Mouse (Mus musculus) activated CD4-positive, CD25-positive, alpha-beta regulatory T cell, adult 4 months (primary cell): Measurements from ENCODE around the gene Ppm1l. TPM values are rescaled to one million over a fixed set of nuclear protein-coding genes. Genes with fewer than 3 reads are reported as not detected.
A peak's percentile ranks its signal among the peaks of the same experiment; 100 is the strongest.

Source experiments
- ATAC-seq: one replicate; pipeline ENCODE4 v1.8.0; 2017
- polyA plus RNA-seq, 2 experiments: library from polyadenylated mRNA; unstranded; fragments of 100-300 nt; shearing (Covaris generic); gene quantifications; one replicate each; pipeline ENCODE4 v1.2.1; 2017

Gene Ppm1l
- polyA plus RNA-seq, 2 experiments from 2014 or later: 2.9 to 3.2 TPM

DNA sequence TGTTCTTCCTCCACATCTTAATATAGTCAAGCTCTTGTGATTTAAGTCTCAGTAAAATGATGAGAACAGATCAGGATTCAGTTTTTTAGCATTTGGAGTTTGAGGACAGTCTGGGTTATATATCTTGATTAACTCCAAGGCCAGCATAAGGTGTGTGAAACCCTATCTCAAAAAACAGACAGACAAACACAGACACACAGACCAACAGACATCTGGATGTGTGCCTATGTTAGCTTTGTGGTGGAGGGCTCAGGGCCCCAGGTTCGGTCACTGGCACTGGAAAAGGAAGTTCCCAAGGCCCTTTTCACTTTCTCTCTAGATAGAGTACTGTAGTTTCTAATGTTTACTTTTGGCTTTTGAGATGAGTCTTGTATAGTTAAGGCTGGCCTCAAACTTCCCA lies 23.8 kb downstream of the Ppm1l start:
- no peak for ATAC-seq

DNA sequence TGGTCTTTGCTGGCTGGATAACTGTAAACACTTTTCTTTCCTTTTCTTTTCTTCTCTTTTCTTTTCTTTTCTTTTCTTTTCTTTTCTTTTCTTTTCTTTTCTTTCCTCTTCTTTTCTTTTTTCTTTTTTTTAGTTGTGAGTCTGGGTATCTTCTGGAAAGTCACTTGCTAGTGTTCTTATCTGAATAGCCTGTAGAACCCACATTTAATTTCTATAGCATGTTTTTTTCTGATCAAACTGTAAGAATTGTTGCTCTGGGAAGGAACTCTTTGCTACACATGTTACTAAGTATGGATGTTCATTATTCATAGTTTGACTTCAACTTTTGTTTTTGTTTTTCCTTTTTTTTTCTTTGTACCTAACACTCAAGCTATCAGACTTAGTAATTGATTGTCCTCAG lies 24.3 kb downstream of the Ppm1l start:
- no peak for ATAC-seq

DNA sequence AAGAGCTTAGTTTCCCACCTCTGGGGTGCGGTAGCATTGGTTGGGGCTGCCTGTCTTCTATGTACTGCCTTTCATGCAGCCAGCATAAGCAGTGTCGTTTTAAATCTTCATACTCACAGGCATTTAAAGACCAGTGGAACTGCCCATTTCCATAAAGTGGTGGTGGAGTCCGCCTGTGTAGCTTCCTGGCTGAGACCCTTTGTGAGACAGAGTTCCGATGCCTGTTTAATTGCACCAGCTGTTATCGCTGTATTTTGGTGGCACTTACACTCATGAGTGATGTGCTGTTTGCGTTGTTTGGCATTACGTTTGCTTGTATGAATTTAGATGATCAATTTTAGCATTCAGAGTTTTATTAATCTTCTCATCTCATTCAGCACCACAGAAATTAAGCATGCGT lies 24.9 kb downstream of the Ppm1l start:
- no peak for ATAC-seq

DNA sequence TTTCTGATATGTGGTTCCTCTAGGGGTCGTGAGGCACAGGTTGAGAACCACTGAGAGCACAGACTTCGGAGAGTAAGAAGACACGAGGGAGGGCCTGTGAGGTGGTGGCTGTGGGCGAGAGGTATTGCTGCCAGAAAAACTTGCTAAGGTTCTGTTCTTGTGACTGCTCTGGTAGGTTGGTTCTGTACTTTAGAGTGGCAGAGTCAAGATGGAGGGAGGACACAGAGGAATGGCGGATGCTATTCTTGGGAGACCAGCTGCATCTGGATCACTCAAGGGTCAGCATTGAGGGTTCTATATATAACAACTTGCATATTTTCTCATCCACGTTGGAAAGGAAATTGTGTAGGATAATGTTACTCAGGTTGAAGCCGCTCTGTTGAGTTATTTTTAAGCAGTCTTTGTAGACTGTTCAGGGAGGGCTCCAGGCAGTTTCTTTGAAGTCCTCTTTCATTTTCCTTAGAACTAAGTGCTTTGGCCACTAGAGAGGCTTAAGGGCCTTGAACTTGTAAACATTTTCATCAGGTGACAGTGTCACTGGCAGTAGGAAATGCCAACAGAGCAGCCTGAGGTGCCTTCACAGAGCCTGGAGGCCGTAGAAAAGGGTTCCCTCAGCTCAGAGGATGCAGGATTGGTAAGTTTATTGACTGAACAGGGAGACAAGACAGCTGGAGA lies 25.7 kb downstream of the Ppm1l start:
- ATAC-seq: no peak

DNA sequence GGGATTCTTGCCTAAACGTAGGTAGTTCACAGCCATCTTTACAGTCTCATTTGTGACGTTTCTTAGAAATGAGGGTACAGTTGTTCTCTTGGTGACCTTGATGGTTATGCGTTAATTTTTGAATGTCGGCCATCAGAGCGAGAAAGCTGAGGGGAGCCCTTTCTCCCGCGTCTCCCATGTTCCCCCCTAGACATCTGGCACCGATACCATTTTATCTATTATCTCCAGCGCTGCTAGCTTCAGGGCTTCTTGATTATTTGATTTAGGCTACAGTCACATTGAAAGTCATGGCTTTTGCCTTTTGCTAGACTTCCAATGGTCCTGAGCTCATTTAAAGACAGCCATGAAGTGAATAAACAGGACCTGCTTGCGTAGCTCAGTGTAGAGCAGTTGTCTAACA lies 26.5 kb downstream of the Ppm1l start:
- ATAC-seq: no peak

DNA sequence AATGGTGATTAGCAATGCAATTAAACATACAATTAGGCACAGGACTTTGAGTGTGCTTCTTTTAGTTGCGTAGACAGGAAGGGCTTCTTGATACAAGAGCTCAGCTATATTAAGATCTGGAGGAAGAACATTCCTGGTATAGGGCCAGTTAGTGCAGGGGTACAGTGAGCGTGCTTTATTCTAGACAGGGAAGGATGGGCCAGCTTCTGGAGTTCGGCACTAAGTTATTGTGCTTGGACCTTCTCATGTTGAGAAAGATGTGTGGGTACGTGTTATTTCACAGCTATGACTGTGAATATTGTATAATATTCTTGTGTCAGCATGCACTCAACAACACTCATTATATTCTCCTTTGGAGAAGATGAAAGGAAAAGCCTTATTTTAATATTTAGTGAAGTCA lies 29.9 kb downstream of the Ppm1l start:
- no peak for ATAC-seq

DNA sequence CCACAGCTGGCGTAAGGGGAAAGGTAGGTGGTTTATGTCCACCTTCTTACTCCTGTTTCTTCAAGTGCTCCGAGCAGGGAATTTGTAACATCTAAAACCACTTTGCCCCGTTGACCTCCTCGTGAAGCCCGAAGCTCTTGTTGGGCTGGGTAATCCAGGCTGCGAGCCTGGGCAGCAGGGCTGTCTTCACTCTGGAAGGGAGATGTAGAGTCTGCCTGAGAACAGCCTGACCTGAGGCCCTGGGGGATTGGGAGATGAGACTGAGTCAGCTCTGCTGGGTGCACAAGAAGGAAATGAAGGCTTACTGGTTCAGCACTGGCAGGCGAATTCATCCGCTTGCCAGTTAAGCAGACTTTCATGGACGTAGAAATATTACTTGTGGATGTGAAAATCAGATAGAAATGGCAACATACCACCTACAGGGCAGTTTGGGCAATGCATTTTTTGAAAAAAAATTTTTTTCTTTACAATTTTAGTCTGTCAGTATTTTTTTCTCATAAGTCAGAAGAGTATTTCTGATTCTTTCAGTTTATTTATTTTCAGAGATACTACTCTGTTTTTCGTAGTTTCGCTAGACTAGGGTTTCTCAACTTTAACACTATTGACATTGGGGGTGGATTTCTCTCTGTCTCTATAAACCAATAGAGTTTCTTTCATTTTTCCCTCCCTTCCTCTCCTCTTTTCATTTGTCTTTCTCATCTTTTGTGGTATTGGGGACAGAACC lies 31.7 kb downstream of the Ppm1l start:
- ATAC-seq: no peak

DNA sequence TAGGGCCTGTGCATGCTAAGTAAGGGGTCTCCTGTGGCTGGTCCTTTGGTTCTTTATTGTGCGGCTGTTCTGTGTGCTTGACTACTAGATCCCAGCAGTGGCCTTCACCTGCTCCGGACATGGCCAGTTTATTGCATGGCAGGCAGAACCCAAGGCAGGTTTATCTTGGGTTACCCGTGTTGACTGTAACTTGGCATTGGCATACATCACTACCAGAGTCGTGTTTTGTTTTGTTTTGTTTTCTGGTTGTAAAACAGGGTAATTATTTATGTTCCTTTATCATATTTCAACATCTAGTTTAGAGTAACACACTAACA lies 32.2 kb downstream of the Ppm1l start:
- no peak for ATAC-seq

DNA sequence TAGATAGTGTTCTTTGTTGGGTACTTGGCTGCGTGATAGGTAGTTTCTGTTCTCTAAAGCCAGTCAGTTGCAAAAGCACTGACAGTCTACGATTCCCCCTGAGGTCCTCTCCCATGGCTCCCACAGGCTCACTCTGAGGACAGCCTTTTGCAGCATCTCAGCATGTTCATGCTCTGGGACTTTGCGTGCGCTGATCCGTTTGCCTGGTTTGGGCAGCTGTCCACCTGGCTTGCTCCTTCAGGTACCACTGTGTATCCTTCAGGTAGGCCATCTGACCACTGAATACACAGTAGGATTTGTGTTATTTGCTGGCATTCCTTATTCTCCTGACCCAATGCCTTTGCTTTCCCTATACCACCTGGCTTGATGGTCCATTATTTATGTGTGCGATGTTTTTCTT lies 33.3 kb downstream of the Ppm1l start:
- no peak for ATAC-seq

DNA sequence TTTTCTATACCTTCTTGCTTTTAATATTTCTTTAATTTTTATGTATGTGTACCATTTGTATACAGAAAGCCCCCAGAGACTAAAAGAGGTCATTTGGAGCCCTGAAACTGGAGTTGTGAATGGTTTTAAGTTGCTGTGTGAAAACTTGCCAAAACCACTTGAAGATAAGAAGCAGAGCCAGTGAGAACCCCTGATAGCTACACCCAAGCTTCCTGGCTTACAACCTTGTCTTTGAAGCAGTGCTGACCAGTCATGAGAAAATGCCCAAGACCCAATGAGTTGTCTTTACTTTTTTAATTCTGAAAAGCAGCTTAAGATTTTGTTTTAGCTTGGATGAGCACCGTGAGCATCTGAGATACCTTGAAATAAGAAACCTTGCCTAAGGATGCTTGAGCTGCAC lies 35.5 kb downstream of the Ppm1l start:
- no peak for ATAC-seq

DNA sequence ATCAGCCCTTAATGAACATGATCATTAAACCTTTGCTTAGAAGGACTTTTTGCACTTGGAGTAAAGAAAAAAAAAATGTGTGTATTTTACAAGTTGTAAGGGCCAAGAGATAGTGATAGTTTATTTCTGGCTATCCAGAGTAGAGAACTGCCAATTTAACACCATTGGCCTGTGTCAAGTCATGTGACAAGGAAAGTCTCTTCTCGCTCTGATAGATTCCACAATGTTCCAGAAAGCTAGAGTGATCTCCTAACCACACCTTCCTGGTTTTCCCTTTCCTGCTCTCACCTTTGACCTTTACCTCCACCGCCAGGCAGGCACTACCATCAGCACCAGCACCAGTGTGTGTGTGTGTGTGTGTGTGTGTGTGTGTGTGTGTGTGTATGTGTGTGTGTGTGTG lies 38.0 kb downstream of the Ppm1l start:
- no peak for ATAC-seq

DNA sequence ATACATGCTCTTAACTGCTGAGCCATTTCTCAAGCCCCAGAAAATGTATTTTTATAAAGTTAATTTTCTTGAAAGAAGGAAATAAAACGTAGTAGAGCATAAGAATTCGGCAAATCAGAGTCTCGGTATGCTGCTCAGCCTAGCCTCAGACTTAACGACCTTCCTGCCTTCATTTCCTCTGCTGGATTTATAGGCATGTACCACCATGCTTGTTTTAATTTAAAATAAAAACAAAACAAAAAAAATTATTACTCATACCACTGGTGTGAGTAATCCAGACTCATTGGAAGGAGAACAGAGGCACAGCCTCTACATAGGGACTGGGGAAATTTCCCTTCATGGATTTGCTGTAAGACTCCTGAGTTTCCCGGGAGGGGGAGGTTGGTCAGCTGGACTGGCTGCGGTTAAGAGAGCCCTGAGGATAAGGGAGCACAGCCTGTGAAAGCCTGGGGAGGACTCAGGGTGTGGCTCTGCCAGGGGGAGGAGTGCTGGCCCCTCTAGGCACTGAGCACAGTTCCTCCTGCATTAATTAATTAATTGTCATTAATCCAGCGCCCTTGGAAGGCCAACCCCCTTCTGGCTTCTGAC lies 39.5 kb downstream of the Ppm1l start:
- ATAC-seq: no peak

DNA sequence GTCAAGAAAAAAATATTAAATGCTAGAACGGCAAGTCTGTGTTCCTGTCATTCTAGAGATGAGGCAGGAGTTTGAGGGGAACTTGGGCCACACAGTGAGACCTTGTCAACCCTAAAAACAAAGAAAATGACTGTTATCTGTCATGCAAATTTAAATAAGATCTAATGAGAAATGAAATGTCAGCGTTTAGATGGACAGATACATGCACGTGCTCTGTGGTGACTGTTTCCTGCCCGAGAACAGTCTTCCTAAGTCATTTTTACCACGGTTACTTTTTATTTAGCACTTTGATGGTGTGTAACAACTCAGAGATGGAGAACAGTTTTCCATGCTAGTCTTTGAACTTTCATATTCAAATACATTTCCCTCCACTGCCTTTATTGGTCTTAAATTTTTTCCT lies 40.1 kb downstream of the Ppm1l start:
- peak; percentile 23 for ATAC-seq

DNA sequence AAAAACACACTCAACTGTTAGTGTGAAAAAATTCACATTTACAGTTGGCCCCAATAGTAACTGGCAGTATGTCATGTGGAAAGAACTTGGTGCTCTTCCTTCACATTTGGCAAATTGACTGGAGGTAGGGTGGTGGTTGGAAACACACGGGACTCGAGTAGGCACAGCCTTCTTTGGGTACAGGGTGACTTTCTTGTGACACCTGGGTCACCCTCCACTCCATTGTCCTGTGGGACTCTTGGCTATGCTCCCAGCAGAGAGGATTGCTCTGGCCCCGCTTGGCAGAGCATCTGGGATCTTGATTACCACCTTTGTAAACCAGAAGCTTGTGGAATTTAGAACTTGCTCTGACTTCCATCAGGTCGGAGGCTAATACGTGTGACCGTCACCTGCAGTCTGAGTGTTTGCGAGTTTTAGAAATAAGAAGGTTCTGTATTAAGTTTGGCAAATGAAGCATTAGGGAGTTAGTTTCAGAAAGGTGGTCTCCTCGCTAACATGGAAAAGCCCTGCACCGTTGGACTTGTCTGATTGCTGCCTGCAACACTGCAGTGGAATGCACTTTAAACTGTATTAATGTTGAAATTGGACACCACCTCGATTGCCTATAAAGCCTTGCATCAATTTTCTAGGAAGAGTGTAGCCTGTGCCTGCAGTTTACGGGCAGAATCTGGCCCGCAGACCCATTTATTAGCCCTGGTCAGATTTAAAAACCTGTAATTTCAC lies 41.4 kb downstream of the Ppm1l start:
- ATAC-seq: no peak

DNA sequence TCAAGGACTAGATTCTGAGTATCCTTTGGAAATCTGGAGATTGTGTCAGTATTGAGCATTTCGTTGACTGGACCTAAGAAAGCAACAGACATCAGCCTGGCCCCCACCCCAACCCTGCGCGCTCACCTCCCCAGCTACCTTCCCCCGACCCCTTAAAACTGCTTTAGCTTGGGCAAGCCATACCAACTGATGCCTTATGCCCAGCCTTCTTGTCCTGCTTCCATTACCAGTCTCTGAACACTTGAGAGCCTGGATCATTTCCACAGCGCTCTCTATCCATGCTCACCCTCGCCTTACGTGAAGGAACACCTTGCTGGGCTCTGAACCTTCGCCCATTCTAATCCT lies 41.9 kb downstream of the Ppm1l start:
- ATAC-seq: no peak

DNA sequence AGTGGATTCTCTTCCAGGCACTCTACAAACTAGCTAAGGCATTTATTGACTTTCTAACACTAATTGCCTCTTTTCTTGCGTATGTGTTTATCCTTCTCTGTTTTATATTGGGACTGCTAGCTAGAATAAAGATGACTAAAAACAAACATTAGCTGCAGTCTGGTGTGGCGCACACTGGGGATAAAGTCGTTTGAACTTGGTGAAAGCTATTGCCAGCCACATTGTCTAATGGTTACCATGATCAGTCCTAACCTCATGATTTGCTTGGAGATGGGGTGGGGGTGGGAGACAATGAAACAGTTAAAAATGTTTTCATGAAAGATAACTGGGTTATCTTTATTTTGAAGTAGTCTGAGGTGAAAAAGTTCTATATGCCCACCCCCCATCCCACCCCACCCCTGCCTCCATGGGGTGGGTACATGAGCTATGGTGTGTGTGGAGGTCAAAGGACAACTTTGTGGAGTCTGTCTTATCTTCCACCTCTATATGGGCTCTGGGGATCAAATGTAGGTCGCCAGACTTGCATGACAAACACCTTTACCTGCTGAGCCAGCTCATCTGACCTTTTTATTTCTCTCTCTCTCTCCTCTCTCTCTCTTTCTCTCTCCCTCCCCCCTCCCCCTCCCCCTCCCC lies 43.7 kb downstream of the Ppm1l start:
- ATAC-seq: no peak

DNA sequence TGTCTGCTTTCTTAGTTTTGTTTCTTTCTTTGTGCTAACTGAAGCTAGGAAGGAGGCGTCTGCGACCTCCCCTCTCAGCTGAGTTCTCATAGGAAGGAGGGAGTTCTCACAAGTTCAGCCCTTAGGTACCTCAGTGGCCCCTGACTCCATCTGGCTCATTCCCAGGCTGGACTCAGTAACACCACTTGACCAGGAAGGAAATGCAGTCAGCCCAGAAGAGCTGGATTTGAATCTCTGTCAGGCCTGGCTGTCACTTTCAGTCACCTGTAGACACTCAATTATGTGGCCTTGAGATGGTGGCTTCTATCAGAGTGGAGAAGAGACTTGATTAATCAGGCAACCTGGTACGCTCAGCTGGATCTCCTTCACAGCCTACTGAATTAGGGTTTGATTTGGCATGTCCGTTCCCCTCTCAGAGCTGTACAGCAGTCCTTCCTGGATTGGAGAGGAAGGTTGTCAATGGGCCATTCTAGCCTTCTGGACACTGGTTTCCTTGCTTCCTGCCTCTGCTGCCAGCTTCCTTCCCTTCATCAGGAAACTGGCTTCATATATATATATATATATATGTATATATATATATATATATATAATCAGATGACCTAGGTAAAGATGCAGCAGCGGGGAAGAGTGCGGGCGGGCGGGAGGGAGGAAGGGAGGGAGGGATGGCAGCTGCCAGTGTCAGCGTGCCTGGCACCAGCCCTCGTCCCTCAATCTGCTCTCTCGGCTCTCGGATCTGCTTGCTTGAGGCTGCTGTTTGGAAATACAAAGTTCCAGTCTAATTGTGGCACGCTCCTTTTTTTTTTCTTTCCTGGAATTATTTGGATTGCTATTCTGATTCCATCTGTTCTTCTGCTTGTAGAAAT lies 45.1 kb downstream of the Ppm1l start:
- no peak for ATAC-seq

DNA sequence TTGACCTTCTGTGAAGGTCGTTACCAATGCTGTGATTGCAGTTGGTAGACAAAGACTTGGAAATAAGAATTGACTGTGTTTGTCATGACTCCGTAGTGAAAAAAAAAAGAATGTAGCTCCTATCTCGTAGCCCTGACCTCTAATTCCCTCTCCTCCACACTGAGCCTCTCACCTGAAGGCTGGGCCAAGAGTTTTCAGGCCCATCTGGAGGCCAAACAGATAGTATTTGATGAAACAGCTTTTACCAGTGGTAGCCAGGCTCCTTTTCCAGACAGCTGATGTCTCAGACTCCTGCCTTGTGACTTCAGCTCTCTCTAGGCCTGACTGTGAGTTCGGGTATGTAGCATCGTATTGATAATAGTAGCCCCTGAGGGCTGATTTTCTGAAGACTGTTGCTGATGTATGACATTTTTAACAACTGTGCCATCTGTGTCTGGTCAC lies 45.7 kb downstream of the Ppm1l start:
- ATAC-seq: no peak

DNA sequence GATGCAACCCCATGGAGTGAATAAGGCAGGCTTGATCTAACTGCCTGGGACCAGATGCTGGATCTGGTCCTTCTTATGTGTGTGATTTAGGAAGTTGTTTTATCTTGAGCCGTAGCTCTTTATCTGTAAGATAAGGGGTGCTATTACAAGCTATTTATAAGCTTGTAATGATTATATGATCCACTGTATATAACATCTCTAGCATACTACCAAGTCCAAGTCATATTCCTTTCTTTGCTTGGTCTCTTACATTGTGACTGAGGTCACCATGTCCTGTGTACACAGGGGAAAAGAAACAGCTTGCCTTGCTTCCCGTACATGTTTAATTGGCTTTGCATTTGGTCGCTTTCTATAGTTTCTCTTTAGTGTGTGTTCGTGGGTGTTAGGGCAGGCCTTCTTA lies 46.2 kb downstream of the Ppm1l start:
- no peak for ATAC-seq

DNA sequence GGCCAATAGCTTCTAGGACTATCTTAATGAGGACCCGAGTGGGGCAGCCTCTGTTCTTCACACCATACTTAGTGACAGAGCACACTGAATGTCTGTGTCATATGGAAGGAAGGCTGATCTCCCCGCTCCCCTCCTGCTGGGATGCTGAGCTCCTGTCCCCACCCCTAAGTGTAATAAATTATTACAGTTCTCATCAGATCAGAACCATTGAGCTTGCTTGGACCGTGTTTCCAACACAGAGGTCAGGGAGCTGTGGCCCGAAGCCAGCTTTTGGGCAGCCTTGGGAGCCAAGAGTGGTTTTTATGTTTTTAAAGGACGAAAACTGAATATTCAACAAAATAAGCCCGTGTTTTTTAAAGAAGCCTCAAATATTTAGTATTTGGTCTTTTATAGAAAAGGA lies 47.5 kb downstream of the Ppm1l start:
- no peak for ATAC-seq

DNA sequence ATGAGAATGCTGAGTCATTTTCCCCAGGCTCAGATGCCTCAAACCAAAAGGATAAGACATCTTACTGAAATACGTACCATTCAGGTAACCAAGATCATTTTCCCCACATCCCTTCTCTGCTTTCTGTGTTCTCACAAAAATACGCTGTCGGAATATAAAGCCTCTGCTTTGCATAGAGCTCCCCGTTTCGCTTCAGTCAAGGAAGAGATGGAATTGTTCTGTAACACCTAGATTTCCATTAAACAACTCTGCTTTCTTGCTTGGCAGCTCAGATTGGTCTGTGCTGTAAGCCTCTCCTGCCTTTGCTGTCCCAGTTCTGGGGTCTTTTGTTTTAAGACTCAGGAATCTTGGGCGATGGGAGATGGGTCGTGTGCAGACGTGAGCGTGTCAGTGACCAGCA lies 51.3 kb downstream of the Ppm1l start:
- ATAC-seq: no peak

DNA sequence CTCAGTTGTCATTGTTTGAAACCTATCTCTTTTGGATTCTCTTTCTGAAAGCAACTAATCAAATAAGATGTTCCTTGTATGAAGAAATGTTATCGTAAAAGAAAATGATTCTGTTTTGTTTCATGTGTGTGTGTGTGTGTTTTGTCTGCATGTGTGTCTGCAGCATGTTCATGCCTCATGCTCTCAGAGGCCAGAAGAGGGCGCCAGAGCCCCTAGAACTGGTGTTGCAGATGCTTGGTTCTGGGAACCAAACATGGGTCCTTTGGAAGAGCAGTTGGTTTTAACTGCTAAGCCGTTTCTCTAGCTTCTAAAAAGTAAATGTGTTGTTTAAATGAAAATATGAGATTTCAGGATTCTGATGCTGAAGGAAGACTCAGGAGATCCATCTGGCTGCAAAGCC lies 56.1 kb downstream of the Ppm1l start:
- no peak for ATAC-seq
